In the genomic region with DNA sequence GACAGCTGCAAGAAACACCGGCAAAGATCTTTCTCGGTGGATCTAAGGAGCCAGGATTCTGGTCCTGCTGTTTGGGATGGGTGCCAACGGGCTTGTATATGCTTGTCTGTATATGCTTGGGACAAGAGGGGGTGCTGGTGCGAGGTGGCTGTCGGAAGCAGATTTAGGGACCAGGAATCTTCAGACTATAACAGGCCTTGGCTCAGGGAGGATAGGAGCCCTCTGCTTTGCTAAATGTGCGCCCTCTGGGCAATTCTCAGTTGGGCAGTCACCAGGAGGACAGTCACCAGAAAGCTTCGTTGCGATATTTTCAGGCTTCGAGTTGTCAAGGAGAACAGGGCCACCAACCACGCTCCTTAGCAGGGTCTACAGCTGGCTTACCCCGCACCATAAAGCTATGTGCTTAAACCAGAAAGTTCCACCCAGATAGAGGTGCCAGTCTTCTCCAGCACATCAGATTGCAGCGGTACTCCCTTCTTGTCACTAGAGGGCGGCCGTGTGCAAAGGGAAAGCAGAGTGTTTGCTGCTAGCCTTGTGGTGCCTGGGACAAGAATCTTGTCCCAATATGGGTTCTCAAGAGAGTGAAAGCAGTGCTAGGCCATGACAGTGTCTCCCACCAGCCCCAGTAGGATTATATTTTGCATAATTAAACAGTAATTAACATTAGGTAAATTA, we compare ENCODE assay signal across 8 mouse cellular contexts. TPM values are rescaled to one million over a fixed set of nuclear protein-coding genes. Genes with fewer than 3 reads are reported as not detected.
DNase-seq lines count a peak whose midpoint lies in the region; ATAC-seq lines count a peak whose summit lies in the region.

No protein-coding gene starts in this region.

- no peak overlapping the region for H3K27ac ChIP-seq in midbrain, embryonic 15.5 days

- H3K9ac ChIP-seq in midbrain, embryonic 15.5 days = no peak overlapping the region

- H3K4me3 ChIP-seq in midbrain, embryonic 15.5 days = no peak overlapping the region

- H3K4me1 ChIP-seq in midbrain, embryonic 15.5 days = no peaks in the 10 kb centered on the region

- peak; percentile 74 for ATAC-seq in midbrain, embryonic 15.5 days (replicated peaks)

- no peaks in the 10 kb centered on the region for H3K36me3 ChIP-seq in midbrain, embryonic 15.5 days (replicated peaks)

- intact Hi-C loops in left cerebral cortex, postnatal 4 days (cut with DNase I) = no loop called here

- H3K4me2 ChIP-seq in midbrain, embryonic 15.5 days = no peak overlapping the region

- no peaks in the 10 kb centered on the region for H3K9me3 ChIP-seq in midbrain, embryonic 15.5 days

- no peaks in the 10 kb centered on the region for H3K27me3 ChIP-seq in midbrain, embryonic 15.5 days (replicated peaks)

- peak; percentile 66 for DNase-seq in right cerebral cortex, adult 18-20 months
- no peak for DNase-seq in right cerebral cortex, postnatal 36 days (ENCODE audit: low spot score in 2 of 2)
- peak; percentile 76 for DNase-seq in cerebellum, adult 9-10 months
- DNase-seq in frontal cortex, postnatal 14 days (ENCODE audit: low spot score in 2 of 2) = peak; percentile 35 to 63
- peak; percentile 73 for DNase-seq in kidney, adult 18-20 months
- peak; percentile 67 for DNase-seq in left cerebral cortex, postnatal 4 days
- DNase-seq in spleen, postnatal 14 days (ENCODE audit: low spot score in 2 of 2) = peak; percentile 32 to 56

- WGBS in midbrain, embryonic 15.5 days = 44% methylated on average over 14 of the region's 14 CpGs

RNA-seq across cellular contexts. Expression of a gene that starts 12.5 kb away (rescaled TPM):
- 10 to 100 TPM; 68.3 to 70.8 TPM for total RNA-seq in left cerebral cortex, postnatal 4 days (2021)
- polyA plus RNA-seq in midbrain, embryonic 15.5 days (2015; fragmentation: Nextera tagmentation; extraction: Ambion mirVana) = 28.9 and 34.0 TPM in 2 replicates

RNA-seq across cellular contexts. Expression of a gene that starts 13.4 kb away (rescaled TPM):
- total RNA-seq in left cerebral cortex, postnatal 4 days (2021) = under 1 TPM in 1 of 2 experiments, not detected in 1; 0.26 TPM
- polyA plus RNA-seq in midbrain, embryonic 15.5 days (2015; fragmentation: Nextera tagmentation; extraction: Ambion mirVana) = 0.11 and 0.26 TPM in 2 replicates

Comparison
In these comparisons a context has a peak if more than half of its experiments do, and no peak if none do; other contexts are left out.
1. DNase-seq: peak in right cerebral cortex, adult 18-20 months (single experiment), cerebellum, adult 9-10 months (single experiment), frontal cortex, postnatal 14 days (2 of 2), kidney, adult 18-20 months (single experiment), left cerebral cortex, postnatal 4 days (single experiment) and spleen, postnatal 14 days (2 of 2); none in right cerebral cortex, postnatal 36 days (0 of 2).